In the genomic region with DNA sequence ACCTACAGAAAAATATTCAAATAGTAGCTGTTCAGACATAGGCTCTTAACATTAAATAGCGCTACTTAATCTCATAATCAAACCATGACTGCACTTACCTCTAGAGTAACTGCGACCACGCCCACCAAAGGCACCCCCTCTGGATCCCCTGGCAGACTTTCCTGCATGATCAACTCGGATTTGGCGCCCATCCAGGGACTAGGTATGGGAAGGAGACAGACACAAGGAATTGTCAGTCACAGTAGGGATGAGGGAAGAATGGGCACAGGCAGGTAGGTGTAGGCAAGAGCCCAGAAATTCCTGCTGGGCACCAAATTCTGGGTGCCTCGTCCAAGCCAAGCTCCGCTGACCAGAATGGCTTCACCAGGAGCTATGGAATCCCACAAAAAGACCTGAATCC, we compare ENCODE assay signal across 8 mouse cellular contexts. TPM values are rescaled to one million over a fixed set of nuclear protein-coding genes. Genes with fewer than 3 reads are reported as not detected.
A peak's percentile ranks its signal among the peaks of the same experiment; 100 is the strongest.
DNase-seq lines count a peak whose midpoint lies in the region; TF ChIP-seq lines count a peak whose summit lies in the region.

No protein-coding gene starts in this region.

- no peak for TF ChIP-seq POLR2A in small intestine, adult 2 months (IDR thresholded peaks at IDR 0.05; ENCODE audit: low read depth, low read length)

- peaks cover 7% of the 10 kb centered on the region; the same call in 1 of the 2 replicates for H3K4me1 ChIP-seq in small intestine, adult 2 months (ENCODE audit: control insufficient read depth, insufficient read depth, insufficient read length, low read length)

- no peaks in the 10 kb centered on the region for H3K27me3 ChIP-seq in small intestine, adult 2 months (ENCODE audit: control insufficient read depth, insufficient read depth, low read length)

- TF ChIP-seq CTCF in gastrocnemius, adult 2 months (IDR thresholded peaks at IDR 0.05) = no peak
- no peak for TF ChIP-seq CTCF in small intestine, adult 2 months (IDR thresholded peaks at IDR 0.05; ENCODE audit: extremely low read depth, insufficient read length, insufficient replicate concordance, low read depth, low read length)

- DNase-seq in gastrocnemius, adult 2 months = no peak
- no peak for DNase-seq in gastrocnemius, postnatal 4 days (ENCODE audit: low spot score in 2 of 2)
- DNase-seq in thymus, postnatal 4 days = peak; percentile 9
- DNase-seq in thymus, postnatal 25 days = no peak
- DNase-seq in kidney, postnatal 25 days = peak; percentile 28 to 38
- no peak for DNase-seq in layer of hippocampus, adult 9-11 months
- DNase-seq in thymus, postnatal 10 days (ENCODE audit: low spot score in 2 of 2) = no peak

- no peak overlapping the region for H3K27ac ChIP-seq in gastrocnemius, adult 2 months
- no peak overlapping the region for H3K27ac ChIP-seq in small intestine, adult 2 months (ENCODE audit: insufficient read depth, low read depth, low read length)

- peaks cover 32% of the 10 kb centered on the region for H3K36me3 ChIP-seq in small intestine, adult 2 months (ENCODE audit: control insufficient read depth, insufficient read depth, low read length)

- peak overlapping the region; percentile 88 for H3K4me3 ChIP-seq in gastrocnemius, adult 2 months
- peak overlapping the region; percentile 98 for H3K4me3 ChIP-seq in small intestine, adult 2 months (ENCODE audit: low read depth, low read length)

- intact Hi-C loops in gastrocnemius, adult 2 months (cut with DNase I) = no loop called here

- WGBS in small intestine, adult 2 months = 49% methylated on average over 7 of the region's 7 CpGs

RNA-seq across cellular contexts. Expression of a gene that starts 1.9 kb away (rescaled TPM):
- 10 to 100 TPM; 33.9 to 82.1 TPM for total RNA-seq in gastrocnemius, adult 2 months (2021)
- total RNA-seq in gastrocnemius, postnatal 4 days (2021) = 100 to 1,000 TPM; 359 to 459 TPM
- 22.2 and 31.7 TPM in 2 replicates for polyA plus RNA-seq in small intestine, adult 2 months (2012; rRNA removed)

RNA-seq across cellular contexts. Expression of a gene that starts 11.1 kb away (rescaled TPM):
- 1 to 10 TPM; 9.1 to 9.4 TPM for total RNA-seq in gastrocnemius, adult 2 months (2021)
- total RNA-seq in gastrocnemius, postnatal 4 days (2021) = 10 to 100 TPM; 29.5 to 34.2 TPM
- 81.7 and 93.0 TPM in 2 replicates for polyA plus RNA-seq in small intestine, adult 2 months (2012; rRNA removed)

RNA-seq across cellular contexts. Expression of a gene that starts 32.2 kb away (rescaled TPM):
- 1 to 10 TPM; 3.1 to 3.2 TPM for total RNA-seq in gastrocnemius, adult 2 months (2021)
- 1 to 10 TPM; 4.6 to 6.1 TPM for total RNA-seq in gastrocnemius, postnatal 4 days (2021)
- 7.6 and 8.4 TPM in 2 replicates for polyA plus RNA-seq in small intestine, adult 2 months (2012; rRNA removed)

RNA-seq across cellular contexts. Expression of a gene that starts 49.6 kb away (rescaled TPM):
- total RNA-seq in gastrocnemius, adult 2 months (2021) = 1 to 10 TPM; 9.2 to 9.3 TPM
- 10 to 100 TPM; 22.3 to 24.1 TPM for total RNA-seq in gastrocnemius, postnatal 4 days (2021)
- 47.7 and 88.0 TPM in 2 replicates for polyA plus RNA-seq in small intestine, adult 2 months (2012; rRNA removed)

RNA-seq across cellular contexts. Expression of a gene that starts 53.5 kb away (rescaled TPM):
- under 1 TPM; 0.36 to 0.70 TPM for total RNA-seq in gastrocnemius, adult 2 months (2021)
- 1 to 10 TPM; 2.8 TPM for total RNA-seq in gastrocnemius, postnatal 4 days (2021)
- polyA plus RNA-seq in small intestine, adult 2 months (2012; rRNA removed) = 2.9 and 6.0 TPM in 2 replicates

Comparison
In these comparisons a context has a peak if more than half of its experiments do, and no peak if none do; other contexts are left out.
1. DNase-seq: peak in thymus, postnatal 4 days (single experiment) and kidney, postnatal 25 days (2 of 2); none in gastrocnemius, adult 2 months (single experiment), gastrocnemius, postnatal 4 days (0 of 2), thymus, postnatal 25 days (single experiment), layer of hippocampus, adult 9-11 months (single experiment) and thymus, postnatal 10 days (0 of 2).
2. RNA of a gene that starts 1.9 kb away (total RNA-seq): 359 to 459 TPM in gastrocnemius, postnatal 4 days; 33.9 to 82.1 TPM in gastrocnemius, adult 2 months; every median in the first group is over 4 times any median in the second.